Comparison of ENCODE assay signal across 9 mouse cellular contexts in genomic region chr13:75944044-75944820, GRCm38 (mm10). TPM values are rescaled to one million over a fixed set of nuclear protein-coding genes. Genes with fewer than 3 reads are reported as not detected.
DNase-seq lines count a peak whose midpoint lies in the region; ATAC-seq lines count a peak whose summit lies in the region.
"Had no signal": no experiment of that assay in that cellular context is flagged by ENCODE, and none has a peak within 500 bp of the region (broad histone marks: within the 10 kb centered on the region; RNA-seq: fewer than 3 reads in every experiment).

No protein-coding gene starts in this region.

- H3K27me3 ChIP-seq in heart, embryonic 12.5 days (replicated peaks): no peaks in the 10 kb centered on the region
- no peaks in the 10 kb centered on the region for H3K27me3 ChIP-seq in hindbrain, embryonic 10.5 days (ENCODE audit: insufficient read depth, poor library complexity, severe bottlenecking)
- no peaks in the 10 kb centered on the region for H3K27me3 ChIP-seq in midbrain, embryonic 13.5 days

- peak overlapping the region; percentile 76 for H3K4me2 ChIP-seq in heart, embryonic 12.5 days
- H3K4me2 ChIP-seq in midbrain, embryonic 13.5 days (replicated peaks): peak overlapping the region; percentile 69

- H3K9me3 ChIP-seq in heart, embryonic 12.5 days (replicated peaks): no peaks in the 10 kb centered on the region
- no peaks in the 10 kb centered on the region for H3K9me3 ChIP-seq in hindbrain, embryonic 10.5 days
- no peaks in the 10 kb centered on the region for H3K9me3 ChIP-seq in midbrain, embryonic 13.5 days

- H3K27ac ChIP-seq in heart, embryonic 12.5 days (ENCODE audit: poor library complexity, severe bottlenecking): peak overlapping the region; percentile 99
- H3K27ac ChIP-seq in hindbrain, embryonic 10.5 days: peak overlapping the region; percentile 99
- peak overlapping the region; percentile 99 for H3K27ac ChIP-seq in midbrain, embryonic 13.5 days

- H3K4me3 ChIP-seq in heart, embryonic 12.5 days: peak overlapping the region; percentile 90
- H3K4me3 ChIP-seq in hindbrain, embryonic 10.5 days: peak overlapping the region; percentile 90
- H3K4me3 ChIP-seq in midbrain, embryonic 13.5 days (replicated peaks): peak overlapping the region; percentile 78

- DNase-seq in heart, postnatal 4 days: no peak
- DNase-seq in adipocyte (ENCODE audit: low spot score): peak; percentile 65
- no peak for DNase-seq in hindbrain, embryonic 10.5 days (ENCODE audit: low spot score)
- no peak for DNase-seq in kidney, postnatal 25 days
- no peak for DNase-seq in layer of hippocampus, adult 9-11 months

- peaks cover 12% of the 10 kb centered on the region for H3K4me1 ChIP-seq in heart, embryonic 12.5 days (replicated peaks)
- H3K4me1 ChIP-seq in hindbrain, embryonic 10.5 days (replicated peaks): peaks cover 19% of the 10 kb centered on the region
- peaks cover 18% of the 10 kb centered on the region for H3K4me1 ChIP-seq in midbrain, embryonic 13.5 days (replicated peaks)

- 0 out of 2 replicates have a peak, but pooled peaks cover 2% of the 10 kb centered on the region for H3K36me3 ChIP-seq in heart, embryonic 12.5 days
- H3K36me3 ChIP-seq in hindbrain, embryonic 10.5 days: peaks cover 12% of the 10 kb centered on the region; the same call in 1 of the 2 replicates
- H3K36me3 ChIP-seq in midbrain, embryonic 13.5 days: peaks cover 1% of the 10 kb centered on the region; the same call in 1 of the 2 replicates

- no peak for ATAC-seq in heart, embryonic 12.5 days (ENCODE audit: insufficient number of reproducible peaks, low FRiP score)
- ATAC-seq in midbrain, embryonic 13.5 days: no peak
- no peak for ATAC-seq in granulocyte monocyte progenitor cell, adult 5-6 weeks (replicated peaks; ENCODE audit: poor library complexity, severe bottlenecking)

- H3K9ac ChIP-seq in heart, embryonic 12.5 days: peak overlapping the region; percentile 97; the same call in 1 of the 2 replicates
- peak overlapping the region; percentile 94 for H3K9ac ChIP-seq in midbrain, embryonic 13.5 days (replicated peaks)

- WGBS in heart, embryonic 12.5 days: 2% methylated on average over 7 of the region's 7 CpGs
- 3% methylated on average over 7 of the region's 7 CpGs for WGBS in hindbrain, embryonic 10.5 days
- WGBS in midbrain, embryonic 13.5 days: 2% methylated on average over 7 of the region's 7 CpGs

RNA-seq across cellular contexts. Expression of gene Rhobtb3, which starts 0.5 kb away (rescaled TPM):
- 34.1 and 35.8 TPM in 2 replicates for polyA plus RNA-seq in heart, embryonic 12.5 days (2016; fragmentation: Nextera tagmentation; extraction: Ambion mirVana)
- total RNA-seq in heart, postnatal 4 days (2021): 10 to 100 TPM; 27.1 to 29.5 TPM
- polyA plus RNA-seq in hindbrain, embryonic 10.5 days (2016; fragmentation: Nextera tagmentation; extraction: Ambion mirVana): 39.8 and 42.4 TPM in 2 replicates
- polyA plus RNA-seq in midbrain, embryonic 13.5 days (2015; fragmentation: Nextera tagmentation; extraction: Ambion mirVana): 31.5 and 32.9 TPM in 2 replicates
- 3.2 and 8.0 TPM in 2 replicates for total RNA-seq in granulocyte monocyte progenitor cell, adult 5-6 weeks (2014; fragmentation: Nextera tagmentation)
- total RNA-seq in granulocyte monocyte progenitor cell, adult 5-6 weeks (2017): 6.7 and 22.0 TPM in 2 replicates
- total RNA-seq: MEL had no signal

RNA-seq across cellular contexts. Expression of gene Spata9, which starts 22.7 kb away (rescaled TPM):
- 0.18 and 0.22 TPM in 2 replicates for polyA plus RNA-seq in heart, embryonic 12.5 days (2016; fragmentation: Nextera tagmentation; extraction: Ambion mirVana)
- total RNA-seq in heart, postnatal 4 days (2021): under 1 TPM in 1 of 2 experiments, not detected in 1; 0.29 TPM
- 0.47 and 0.77 TPM in 2 replicates for polyA plus RNA-seq in hindbrain, embryonic 10.5 days (2016; fragmentation: Nextera tagmentation; extraction: Ambion mirVana)
- polyA plus RNA-seq in midbrain, embryonic 13.5 days (2015; fragmentation: Nextera tagmentation; extraction: Ambion mirVana): 1.9 and 2.8 TPM in 2 replicates
- total RNA-seq in granulocyte monocyte progenitor cell, adult 5-6 weeks (2014; fragmentation: Nextera tagmentation): 1.2 TPM in 1 of 2 replicates, not detected in the other
- 0.60 TPM in 1 of 2 replicates, not detected in the other for total RNA-seq in granulocyte monocyte progenitor cell, adult 5-6 weeks (2017)
- total RNA-seq: MEL had no signal
